Mouse (Mus musculus) CD4-positive, CD25-positive, alpha-beta regulatory T cell, adult 4 months (primary cell): ENCODE measurements around the gene Ifna14. TPM values are rescaled to one million over a fixed set of nuclear protein-coding genes. Genes with fewer than 3 reads are reported as not detected.

Source experiments
- polyA plus RNA-seq, 2 experiments: library from polyadenylated mRNA; unstranded; fragments of 100-300 nt; shearing (Covaris generic); gene quantifications; one replicate each; pipeline ENCODE4 v1.2.1; 2017

Ifna14 gene
- polyA plus RNA-seq, 2 experiments from 2014 or later: not detected

Other genes starting within 250 kb of the Ifna14 start
- gene Hacd4, start 132.9 kb downstream of the Ifna14 start, polyA plus RNA-seq: under 1 TPM; 0.11 to 0.30 TPM
- gene Ifnb1, start 49.0 kb downstream of the Ifna14 start, polyA plus RNA-seq: not detected
- gene Ifna15, start 13.6 kb downstream of the Ifna14 start, polyA plus RNA-seq: not detected
- gene Ifna9, start 20.6 kb upstream of the Ifna14 start, polyA plus RNA-seq: not detected
- gene Ifna12, start 31.6 kb upstream of the Ifna14 start, polyA plus RNA-seq: not detected
- not detected for gene C87499, start 62.6 kb upstream of the Ifna14 start, polyA plus RNA-seq
- under 1 TPM in 1 of 2 experiments, not detected in 1; 0.40 TPM for gene Ifna13, start 72.7 kb upstream of the Ifna14 start, polyA plus RNA-seq
- gene Ifna16, start 105.1 kb upstream of the Ifna14 start, polyA plus RNA-seq: not detected
- gene Ifna2, start 112.1 kb upstream of the Ifna14 start, polyA plus RNA-seq: not detected
- not detected for gene Ifnab, start 119.6 kb upstream of the Ifna14 start, polyA plus RNA-seq
- gene Gm26566, start 150.0 kb upstream of the Ifna14 start, polyA plus RNA-seq: not detected
- gene Klhl9, start 150.7 kb upstream of the Ifna14 start, polyA plus RNA-seq: 10 to 100 TPM; 27.3 to 43.0 TPM
- not detected for gene Gm13271, start 183.1 kb upstream of the Ifna14 start, polyA plus RNA-seq
- under 1 TPM in 1 of 2 experiments, not detected in 1; 0.28 TPM for gene Gm13283, start 188.3 kb upstream of the Ifna14 start, polyA plus RNA-seq
- not detected for gene Gm13290, start 202.0 kb upstream of the Ifna14 start, polyA plus RNA-seq
- not detected for gene Gm13289, start 205.1 kb upstream of the Ifna14 start, polyA plus RNA-seq
- gene Gm13272, start 208.1 kb upstream of the Ifna14 start, polyA plus RNA-seq: not detected
- gene Ifnz, start 210.3 kb upstream of the Ifna14 start, polyA plus RNA-seq: under 1 TPM in 1 of 2 experiments, not detected in 1; 0.79 TPM
- not detected for gene Gm13276, start 213.9 kb upstream of the Ifna14 start, polyA plus RNA-seq
- not detected for gene Gm13277, start 216.8 kb upstream of the Ifna14 start, polyA plus RNA-seq
- gene Gm13278, start 219.8 kb upstream of the Ifna14 start, polyA plus RNA-seq: not detected
- not detected for gene Gm13275, start 222.7 kb upstream of the Ifna14 start, polyA plus RNA-seq
- gene Gm13279, start 225.6 kb upstream of the Ifna14 start, polyA plus RNA-seq: not detected
- not detected for gene Gm13285, start 227.9 kb upstream of the Ifna14 start, polyA plus RNA-seq
- gene Gm13287, start 231.5 kb upstream of the Ifna14 start, polyA plus RNA-seq: not detected
- gene Gm13288, start 233.7 kb upstream of the Ifna14 start, polyA plus RNA-seq: not detected
- not detected for gene Ifna7, start 244.4 kb upstream of the Ifna14 start, polyA plus RNA-seq
- not detected for gene Ifna11, start 248.2 kb upstream of the Ifna14 start, polyA plus RNA-seq